In the genomic region with DNA sequence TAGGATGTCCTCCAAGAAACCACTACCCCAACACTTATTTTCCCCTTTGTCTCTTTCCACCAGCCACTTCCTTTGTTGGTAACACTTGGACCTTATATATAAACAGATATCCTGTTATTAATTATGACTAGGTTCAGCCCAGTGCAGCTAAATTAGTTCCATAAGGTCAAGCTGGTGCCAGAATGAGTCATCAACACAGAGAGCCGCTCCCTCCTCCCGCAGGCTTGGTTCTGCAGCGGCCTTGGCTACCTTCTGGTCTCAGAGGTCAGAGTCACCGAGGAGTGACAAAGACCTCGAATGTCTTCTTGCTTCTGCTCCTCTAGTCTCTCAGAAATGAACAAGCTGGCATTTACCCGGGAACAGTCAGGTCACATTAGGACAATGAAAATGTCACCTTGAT, we compare ENCODE assay signal across 9 mouse cellular contexts.
DNase-seq lines count a peak whose midpoint lies in the region; ATAC-seq and TF ChIP-seq lines count a peak whose summit lies in the region.
"Had no signal": no experiment of that assay in that cellular context is flagged by ENCODE, and none has a peak within 500 bp of the region (broad histone marks: within the 10 kb centered on the region; RNA-seq: fewer than 3 reads in every experiment).

No protein-coding gene starts in this region.

- H3K9ac ChIP-seq in forebrain, embryonic 13.5 days, result no peak overlapping the region
- H3K9ac ChIP-seq: midbrain, embryonic 12.5 days had no signal

- H3K36me3 ChIP-seq in forebrain, embryonic 13.5 days (ENCODE audit: poor library complexity, severe bottlenecking), result no peaks in the 10 kb centered on the region
- no peaks in the 10 kb centered on the region for H3K36me3 ChIP-seq in forebrain, embryonic 10.5 days (replicated peaks)
- H3K36me3 ChIP-seq: midbrain, embryonic 12.5 days had no signal

- 0 out of 2 replicates have a peak overlapping the region, but pooled peaks have one; percentile 25 for H3K27ac ChIP-seq in forebrain, embryonic 13.5 days
- H3K27ac ChIP-seq in forebrain, embryonic 10.5 days, result no peak overlapping the region
- peak overlapping the region; percentile 49 for H3K27ac ChIP-seq in gastrocnemius, adult 2 months
- H3K27ac ChIP-seq: midbrain, embryonic 12.5 days had no signal

- H3K9me3 ChIP-seq in forebrain, embryonic 13.5 days (replicated peaks), result no peaks in the 10 kb centered on the region
- no peaks in the 10 kb centered on the region for H3K9me3 ChIP-seq in forebrain, embryonic 10.5 days
- H3K9me3 ChIP-seq: midbrain, embryonic 12.5 days had no signal

- intact Hi-C loops in gastrocnemius, adult 2 months (cut with DNase I), result no loop called here

- no peak for TF ChIP-seq CTCF in gastrocnemius, adult 2 months (IDR thresholded peaks at IDR 0.05)

- WGBS in forebrain, embryonic 13.5 days, result 80% methylated on average over 6 of the region's 6 CpGs
- WGBS in forebrain, embryonic 10.5 days, result 82% methylated on average over 6 of the region's 6 CpGs

- H3K4me2 ChIP-seq in forebrain, embryonic 13.5 days, result no peak overlapping the region
- H3K4me2 ChIP-seq: midbrain, embryonic 12.5 days had no signal

- H3K4me3 ChIP-seq in forebrain, embryonic 13.5 days, result no peak overlapping the region
- no peak overlapping the region for H3K4me3 ChIP-seq in forebrain, embryonic 10.5 days
- no peak overlapping the region for H3K4me3 ChIP-seq in gastrocnemius, adult 2 months
- H3K4me3 ChIP-seq: midbrain, embryonic 12.5 days had no signal

- ATAC-seq in forebrain, embryonic 13.5 days, result no peak

- H3K4me1 ChIP-seq in forebrain, embryonic 13.5 days, result peaks cover 12% of the 10 kb centered on the region; the same call in 1 of the 2 replicates
- H3K4me1 ChIP-seq in forebrain, embryonic 10.5 days, result peaks cover 7% of the 10 kb centered on the region

- no peaks in the 10 kb centered on the region for H3K27me3 ChIP-seq in forebrain, embryonic 13.5 days
- no peaks in the 10 kb centered on the region for H3K27me3 ChIP-seq in forebrain, embryonic 10.5 days (ENCODE audit: poor library complexity, severe bottlenecking)
- H3K27me3 ChIP-seq: midbrain, embryonic 12.5 days had no signal

- no peak for DNase-seq in forebrain, embryonic 10.5 days (ENCODE audit: extremely low spot score, low spot score)
- peak; percentile 82 for DNase-seq in adrenal gland, adult 2 months
- peak; percentile 62 for DNase-seq in gastrocnemius, adult 2 months
- DNase-seq in kidney, adult 9 months, result peak; percentile 55
- no peak for DNase-seq in right cerebral cortex, postnatal 14 days
- DNase-seq in layer of hippocampus, postnatal 14 days (ENCODE audit: low spot score in 2 of 2), result no peak
- DNase-seq in frontal cortex, postnatal 14 days (ENCODE audit: low spot score in 2 of 2), result no peak

Comparison
In these comparisons a context has a peak if more than half of its experiments do, and no peak if none do; other contexts are left out.
1. DNase-seq: peak in adrenal gland, adult 2 months (single experiment), gastrocnemius, adult 2 months (single experiment) and kidney, adult 9 months (single experiment); none in forebrain, embryonic 10.5 days (single experiment), right cerebral cortex, postnatal 14 days (single experiment), layer of hippocampus, postnatal 14 days (0 of 2) and frontal cortex, postnatal 14 days (0 of 2).